Mouse (Mus musculus) spleen, adult 2 months (tissue): ENCODE data around the gene Plekho1. TPM values are rescaled to one million over a fixed set of nuclear protein-coding genes. Genes with fewer than 3 reads are reported as not detected.
"Not testable (repeated sequence)": the region's sequence is repeated elsewhere in the genome, so short reads cannot be mapped to it uniquely, and the experiment has no call there.

Experiments used
- DNase-seq, 2 experiments: peaks; one replicate each; pipeline versions ENCODE4 v3.0.0 to v3.0.0-alpha.2; 2012 to 2021; ENCODE audit warnings: low spot score in 2 of 2, low read depth in 1 of 2
- H3K27ac ChIP-seq: fragments of 200-500 bp; 2 replicates; pipeline ENCODE4 v1.5.1; 2012; ENCODE audit warnings: low read length, inconsistent platforms; ENCODE audit not compliant: insufficient read depth
- H3K27me3 ChIP-seq: fragments of 200-500 bp; 2 replicates; pipeline ENCODE4 v1.6.1; 2012; ENCODE audit warnings: mild to moderate bottlenecking, moderate library complexity, low read length, inconsistent platforms; ENCODE audit not compliant: control insufficient read depth, insufficient read depth
- H3K36me3 ChIP-seq: fragments of 200-500 bp; 2 replicates; pipeline ENCODE4 v1.6.1; 2012; ENCODE audit warnings: mild to moderate bottlenecking, low read length, inconsistent platforms; ENCODE audit not compliant: control insufficient read depth, insufficient read depth
- H3K4me1 ChIP-seq: fragments of 200-500 bp; 2 replicates; pipeline ENCODE4 v1.6.1; 2011; ENCODE audit warnings: inconsistent platforms; ENCODE audit not compliant: control insufficient read depth, insufficient read depth, insufficient read length
- H3K4me3 ChIP-seq: fragments of 200-500 bp; 2 replicates; pipeline ENCODE4 v1.5.1; 2011; ENCODE audit warnings: mild to moderate bottlenecking, inconsistent platforms; ENCODE audit not compliant: insufficient read depth, insufficient read length; ENCODE audit errors: extremely low read depth
- CTCF ChIP-seq: fragments of 200-500 bp; IDR thresholded peaks from 2 replicates; pipeline ENCODE4 v1.5.1; 2011; ENCODE audit warnings: mild to moderate bottlenecking, inconsistent platforms; ENCODE audit not compliant: insufficient read depth, insufficient read length, insufficient replicate concordance; ENCODE audit errors: extremely low read depth
- POLR2A ChIP-seq: fragments of 200-500 bp; IDR thresholded peaks from 2 replicates; pipeline ENCODE4 v1.6.1; 2011; ENCODE audit warnings: low read depth, low read length, inconsistent platforms
- WGBS: fragments of 180-500 bp; shearing (Covaris S2); methylation state at CpG from one replicate; pipeline ENCODE4 v1.1.7; 2018; 5-methylcytosine and 5-hydroxymethylcytosine counted together
- polyA plus RNA-seq: library from polyadenylated mRNA; depleted of rRNA; stranded (reverse); fragments of >200 nt; gene quantifications from 2 replicates; pipeline ENCODE4 v1.2.3, GENCODE M21; 2012

Gene Plekho1
- polyA plus RNA-seq, 1 experiment = 60.1 TPM

GRCm38 (mm10) chr3:95963230-95963629 is 32.6 kb downstream of the Plekho1 start:
- DNase-seq = no peak
- H3K36me3 ChIP-seq = no peaks in the 10 kb centered on the region
- 68% methylated on average over 2 of the region's 2 CpGs for WGBS
- H3K27me3 ChIP-seq = no peaks in the 10 kb centered on the region
- no peaks in the 10 kb centered on the region for H3K4me1 ChIP-seq
- no peak overlapping the region for H3K27ac ChIP-seq
- no peak for TF ChIP-seq CTCF
- no peak overlapping the region for H3K4me3 ChIP-seq

GRCm38 (mm10) chr3:95962182-95962581 is 33.6 kb downstream of the Plekho1 start:
- not testable (repeated sequence) for H3K36me3 ChIP-seq, H3K4me3 ChIP-seq, H3K4me1 ChIP-seq, H3K27me3 ChIP-seq, H3K27ac ChIP-seq, DNase-seq
- 93% methylated on average over 8 of the region's 8 CpGs for WGBS

- DNase-seq = no peak
- H3K27ac ChIP-seq = no peak overlapping the region
- H3K4me3 ChIP-seq = no peak overlapping the region
- no peaks in the 10 kb centered on the region; the same call in 1 of the 2 replicates for H3K4me1 ChIP-seq
- WGBS = 75% methylated on average over 1 of the region's 1 CpGs
- H3K36me3 ChIP-seq = no peaks in the 10 kb centered on the region
- no peaks in the 10 kb centered on the region for H3K27me3 ChIP-seq
- TF ChIP-seq POLR2A (no peak), CTCF (no peak)
These were observed 36.0 kb downstream of the Plekho1 start for GRCm38 (mm10) chr3:95959807-95960206.

- Histone ChIP-seq H3K36me3 (no peaks in the 10 kb centered on the region), H3K27ac (no peak overlapping the region), H3K4me3 (no peak overlapping the region), H3K27me3 (no peaks in the 10 kb centered on the region), H3K4me1 (no peaks in the 10 kb centered on the region; the same call in 1 of the 2 replicates)
- no peak for DNase-seq
- 80% methylated on average over 5 of the region's 5 CpGs for WGBS
- TF ChIP-seq CTCF = no peak
- no peak for TF ChIP-seq POLR2A
These were observed 36.7 kb downstream of the Plekho1 start for GRCm38 (mm10) chr3:95959082-95959481.

- Histone ChIP-seq H3K4me1 (no peaks in the 10 kb centered on the region; the same call in 1 of the 2 replicates), H3K36me3 (no peaks in the 10 kb centered on the region), H3K27me3 (no peaks in the 10 kb centered on the region), H3K4me3 (no peak overlapping the region), H3K27ac (no peak overlapping the region)
- DNase-seq = no peak
- TF ChIP-seq POLR2A = no peak
- TF ChIP-seq CTCF = no peak
- WGBS = 39% methylated on average over 8 of the region's 8 CpGs
These were observed 38.2 kb downstream of the Plekho1 start for GRCm38 (mm10) chr3:95957359-95958148.

GRCm38 (mm10) chr3:95955318-95955717 is 40.5 kb downstream of the Plekho1 start:
- H3K4me1 ChIP-seq = no peaks in the 10 kb centered on the region; the same call in 1 of the 2 replicates
- no peak overlapping the region for H3K4me3 ChIP-seq
- H3K36me3 ChIP-seq = no peaks in the 10 kb centered on the region
- DNase-seq = no peak
- no peaks in the 10 kb centered on the region for H3K27me3 ChIP-seq
- TF ChIP-seq CTCF (no peak), POLR2A (no peak)
- H3K27ac ChIP-seq = no peak overlapping the region
- 66% methylated on average over 5 of the region's 5 CpGs for WGBS

- not testable (repeated sequence) for H3K36me3 ChIP-seq, H3K4me1 ChIP-seq, H3K27ac ChIP-seq, H3K27me3 ChIP-seq, DNase-seq, H3K4me3 ChIP-seq
- WGBS = 94% methylated on average over 12 of the region's 12 CpGs
These were observed 41.1 kb downstream of the Plekho1 start for GRCm38 (mm10) chr3:95954648-95955173.
